Mouse (Mus musculus): ENCODE measurements around the gene Pnkp. TPM values are rescaled to one million over a fixed set of nuclear protein-coding genes. Genes with fewer than 3 reads are reported as not detected.

Pnkp gene
- 52.1 and 57.9 TPM in 2 replicates for polyA plus RNA-seq (2012; rRNA removed)

DNA sequence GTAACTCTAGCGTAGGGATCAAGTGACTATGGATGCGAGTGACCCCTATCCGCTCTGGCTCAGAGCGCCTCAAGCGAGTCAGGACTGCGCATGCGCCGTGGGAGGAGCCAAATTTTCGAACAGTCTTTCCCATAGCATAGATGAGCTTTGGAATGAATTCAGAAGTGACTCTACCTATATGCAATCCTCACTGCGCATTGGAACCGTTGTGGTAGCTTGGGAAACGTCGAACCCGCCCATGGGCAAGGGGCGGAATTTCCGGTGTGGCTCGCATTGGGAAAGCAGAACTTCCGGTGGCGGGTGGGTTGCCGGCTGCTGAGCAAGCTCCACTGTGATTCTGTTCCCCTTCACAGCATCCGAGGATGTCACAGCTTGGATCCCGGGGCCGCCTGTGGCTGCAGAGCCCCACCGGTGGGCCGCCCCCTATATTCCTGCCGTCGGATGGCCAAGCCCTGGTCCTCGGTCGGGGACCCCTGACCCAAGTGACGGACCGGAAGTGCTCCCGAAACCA is at the start of gene Pnkp:
TSS of gene Pnkp (plus strand) at position 98 of the 511 bp plus-strand sequence.
- DNase-seq (ENCODE audit: low read depth, low spot score): peak; percentile 70
- under 1% methylated on average over 32 of the region's 32 CpGs for WGBS

GRCm38 (mm10) chr7:44808927-44809326 is 48.0 kb upstream of the Pnkp start:
- 70% methylated on average over 2 of the region's 2 CpGs for whole genome bisulfite sequencing
- no peak for DNase-seq (ENCODE audit: low read depth, low spot score)

- WGBS: 94% methylated on average over 3 of the region's 3 CpGs
- DNase-seq (ENCODE audit: low read depth, low spot score): no peak
Measured at GRCm38 (mm10) chr7:44809466-44809865, 47.5 kb upstream of the Pnkp start.

- 81% methylated on average over 4 of the region's 4 CpGs for WGBS
- no peak for DNase-seq (ENCODE audit: low read depth, low spot score)
Measured at GRCm38 (mm10) chr7:44810365-44810764, 46.6 kb upstream of the Pnkp start.

DNA sequence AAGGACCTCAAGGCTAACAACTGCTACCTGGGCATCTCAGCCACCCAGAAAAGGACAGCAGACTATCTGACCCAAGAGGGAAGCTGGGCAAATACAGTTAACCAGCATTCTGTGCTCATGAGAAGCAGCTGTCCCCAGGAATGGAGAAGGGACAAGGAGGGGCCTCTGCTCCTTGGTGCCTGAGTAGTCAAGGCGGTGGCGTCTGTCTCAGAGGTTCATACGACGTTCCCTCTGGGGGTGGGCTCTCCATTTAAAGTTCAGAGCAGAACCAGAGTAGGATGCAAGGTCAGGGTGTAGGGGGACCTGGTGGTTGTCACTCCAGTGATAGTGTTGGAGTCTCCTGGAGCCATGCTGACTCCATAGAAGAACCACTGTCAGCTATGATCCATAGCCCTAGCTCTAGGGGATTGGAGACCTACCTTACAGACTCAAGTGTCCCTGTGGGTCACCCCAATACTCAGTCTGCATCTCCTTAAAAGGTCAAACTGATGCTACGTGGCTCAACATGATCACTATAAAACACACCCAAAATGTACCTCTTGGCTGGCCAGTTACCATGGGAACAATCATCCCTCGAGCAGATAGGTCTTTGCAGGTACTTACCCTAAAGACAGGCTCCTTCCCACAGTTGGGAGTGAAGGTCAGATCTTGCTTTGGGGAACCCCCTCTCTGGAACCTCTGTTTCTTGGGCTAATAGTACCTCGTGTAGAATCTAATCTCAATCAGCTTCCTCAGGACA is 46.0 kb upstream of the Pnkp start:
- DNase-seq (ENCODE audit: low read depth, low spot score): no peak
- 76% methylated on average over 7 of the region's 7 CpGs for WGBS

GRCm38 (mm10) chr7:44812651-44813325 is 44.2 kb upstream of the Pnkp start:
- 87% methylated on average over 20 of the region's 20 CpGs for WGBS
- no peak for DNase-seq (ENCODE audit: low read depth, low spot score)

DNA sequence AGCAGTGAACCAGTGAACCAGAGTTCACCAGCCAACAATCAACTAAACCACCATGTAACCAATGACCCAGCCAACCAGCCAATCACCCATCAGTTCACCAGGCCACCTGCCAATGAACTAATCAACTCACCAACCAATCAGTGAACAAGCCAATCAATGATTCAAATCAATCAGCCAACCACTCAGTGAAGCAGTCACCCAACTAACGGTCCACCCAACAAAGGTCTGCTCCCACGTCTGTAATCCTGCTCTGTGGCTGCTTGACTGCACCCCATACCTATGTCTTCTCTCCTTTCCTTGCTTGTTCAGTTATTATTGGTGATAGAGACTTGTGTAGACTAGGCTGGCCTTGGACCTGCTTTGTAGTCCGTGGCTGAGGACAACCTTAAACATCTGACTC is 43.0 kb upstream of the Pnkp start:
- WGBS: 90% methylated on average over 3 of the region's 3 CpGs
- no peak for DNase-seq (ENCODE audit: low read depth, low spot score)

GRCm38 (mm10) chr7:44814423-44814822 is 42.5 kb upstream of the Pnkp start:
- no peak for DNase-seq (ENCODE audit: low read depth, low spot score)
- WGBS: 82% methylated on average over 4 of the region's 4 CpGs

GRCm38 (mm10) chr7:44814952-44815553 is 41.9 kb upstream of the Pnkp start:
- no peak for DNase-seq (ENCODE audit: low read depth, low spot score)
- WGBS: 48% methylated on average over 14 of the region's 14 CpGs

- peak; percentile 98 for DNase-seq (ENCODE audit: low read depth, low spot score)
- WGBS: under 1% methylated on average over 62 of the region's 62 CpGs
Measured at GRCm38 (mm10) chr7:44815721-44816469, 41.0 kb upstream of the Pnkp start, which contains the start of the genes Nup62 and Il4i1. Gene Nup62 (plus strand): TSS chr7:44816088. Gene Il4i1 (plus strand): TSS chr7:44816387.

GRCm38 (mm10) chr7:44816470-44817021 is 40.4 kb upstream of the Pnkp start, which contains the start of gene Atf5:
Gene Atf5 (minus strand): TSS chr7:44816658.
- no peak for DNase-seq (ENCODE audit: low read depth, low spot score)
- 1% methylated on average over 52 of the region's 57 CpGs for WGBS

DNA sequence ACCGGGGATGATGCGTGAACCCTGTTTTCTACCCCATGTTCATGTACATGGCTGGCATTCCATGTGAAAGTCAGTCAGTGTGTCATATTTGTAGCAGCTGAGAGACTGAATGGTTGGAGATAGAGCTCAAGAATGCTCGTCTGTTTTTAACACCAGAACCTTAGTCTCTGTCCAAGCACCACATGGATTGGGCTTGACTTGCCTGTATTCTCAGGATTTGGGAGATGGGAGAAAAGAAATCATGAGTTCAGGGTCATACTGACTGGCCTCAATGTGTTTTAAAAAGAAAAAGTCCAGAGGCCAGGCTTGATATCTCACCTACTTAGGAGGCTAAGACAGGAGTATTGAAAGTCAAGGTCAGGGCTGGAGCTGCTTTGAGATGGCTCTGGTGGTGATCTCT is 39.5 kb upstream of the Pnkp start:
- WGBS: 12% methylated on average over 3 of the region's 3 CpGs
- no peak for DNase-seq (ENCODE audit: low read depth, low spot score)

DNA sequence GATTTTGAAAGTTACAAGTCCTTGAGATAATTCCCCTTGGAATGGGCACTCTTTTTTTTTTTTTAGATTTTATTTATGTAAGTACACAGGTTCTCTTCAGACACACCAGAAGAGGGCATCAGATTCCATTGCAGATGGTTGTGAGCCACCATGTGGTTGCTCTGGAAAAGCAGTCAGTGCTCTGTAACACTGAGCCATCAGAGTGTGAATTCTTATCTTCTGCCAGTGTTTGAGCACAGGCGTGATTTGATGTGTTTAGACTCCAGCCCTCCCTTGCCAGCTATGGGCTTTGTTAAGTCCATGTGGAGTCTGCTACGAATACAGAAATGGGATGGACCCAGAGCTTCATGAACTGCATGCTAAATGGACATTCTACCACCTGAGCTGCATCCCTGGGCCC is 38.8 kb upstream of the Pnkp start:
- 5% methylated on average over 2 of the region's 2 CpGs for WGBS
- DNase-seq (ENCODE audit: low read depth, low spot score): no peak

DNA sequence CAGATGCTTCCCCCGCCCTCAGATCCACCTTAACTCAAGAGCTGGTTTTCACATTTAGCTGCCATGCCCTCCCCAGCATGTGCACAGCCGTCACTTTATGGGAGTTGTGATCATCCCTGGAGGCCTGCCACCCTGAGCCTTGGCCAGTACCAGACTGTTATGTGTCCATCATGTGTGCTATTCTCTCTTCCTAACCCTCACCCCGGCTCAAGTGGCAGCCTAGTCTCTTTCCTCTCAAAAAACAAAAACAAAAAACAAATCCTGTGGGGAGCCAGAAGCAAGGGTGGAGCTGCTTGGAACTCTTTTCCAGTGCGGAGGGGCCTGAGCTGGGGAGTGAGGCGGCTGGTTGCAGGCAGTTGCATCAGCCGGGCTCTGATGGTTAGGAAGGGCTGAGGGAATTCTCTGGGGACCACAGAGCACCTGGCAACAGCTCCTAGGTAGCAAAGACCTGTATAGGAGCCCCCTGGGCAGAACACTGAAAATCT is 38.1 kb upstream of the Pnkp start:
- 19% methylated on average over 6 of the region's 6 CpGs for whole genome bisulfite sequencing
- DNase-seq (ENCODE audit: low read depth, low spot score): no peak

GRCm38 (mm10) chr7:44819391-44819790 is 37.5 kb upstream of the Pnkp start:
- 67% methylated on average over 2 of the region's 2 CpGs for WGBS
- no peak for DNase-seq (ENCODE audit: low read depth, low spot score)

GRCm38 (mm10) chr7:44819863-44820262 is 37.1 kb upstream of the Pnkp start:
- 25% methylated on average over 5 of the region's 5 CpGs for WGBS
- no peak for DNase-seq (ENCODE audit: low read depth, low spot score)

GRCm38 (mm10) chr7:44820525-44820924 is 36.4 kb upstream of the Pnkp start:
- no peak for DNase-seq (ENCODE audit: low read depth, low spot score)
- 34% methylated on average over 3 of the region's 3 CpGs for WGBS

DNA sequence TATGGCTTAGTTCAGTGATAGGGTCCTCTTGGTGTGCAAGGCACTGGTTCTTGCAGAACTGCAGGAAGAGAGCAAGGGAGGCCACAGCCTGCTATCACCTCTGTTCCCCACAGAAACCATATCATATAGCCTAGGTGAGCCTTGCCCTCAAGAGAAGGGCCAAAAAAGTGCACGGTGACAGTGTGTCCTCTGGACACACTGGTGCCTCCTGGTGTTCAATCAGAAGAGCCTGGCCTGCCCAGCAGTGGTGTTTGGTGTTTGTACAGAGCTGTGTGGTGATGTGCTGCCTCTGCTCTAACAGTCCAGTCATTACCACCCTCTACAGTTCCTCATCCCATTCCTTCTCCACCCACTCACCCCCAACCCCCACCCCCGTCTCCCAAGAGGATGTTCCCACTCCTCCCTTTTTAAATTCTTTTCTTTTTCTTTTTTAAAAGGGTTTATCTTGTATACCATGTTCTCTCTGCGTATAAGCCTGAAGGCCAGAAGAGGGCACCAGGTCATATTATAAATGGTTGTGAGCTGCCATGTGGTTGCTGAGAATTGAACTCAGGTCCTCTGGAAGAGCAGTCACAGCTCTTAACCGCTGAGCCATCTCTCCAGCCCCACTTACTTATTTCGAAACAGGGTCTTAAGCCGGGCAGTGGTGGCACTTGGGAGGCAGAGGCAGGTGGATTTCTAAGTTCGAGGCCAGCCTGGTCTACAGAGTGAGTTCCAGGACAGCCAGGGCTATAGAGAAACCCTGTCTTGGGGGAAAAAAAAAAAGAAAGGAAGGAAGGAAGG is 35.1 kb upstream of the Pnkp start:
- DNase-seq (ENCODE audit: low read depth, low spot score): no peak
- WGBS: 69% methylated on average over 7 of the region's 7 CpGs

GRCm38 (mm10) chr7:44823409-44823808 is 33.5 kb upstream of the Pnkp start:
- DNase-seq (ENCODE audit: low read depth, low spot score): no peak
- WGBS: 36% methylated on average over 7 of the region's 7 CpGs

All from large intestine, adult 2 months (tissue).